Mouse (Mus musculus) embryonic facial prominence, embryonic 15.5 days (tissue): ENCODE measurements around the gene Lipe. TPM values are rescaled to one million over a fixed set of nuclear protein-coding genes. Genes with fewer than 3 reads are reported as not detected.
"Not testable (repeated sequence)": the region's sequence is repeated elsewhere in the genome, so short reads cannot be mapped to it uniquely, and the experiment has no call there.

Source experiments
- ATAC-seq: fragments of 200-750 bp; cut with Nextera tagmentation; 2 replicates; pipeline ENCODE4 v1.8.0; 2017; ENCODE audit warnings: low read depth, moderate TSS enrichment; ENCODE audit not compliant: insufficient number of reproducible peaks, low FRiP score, low TSS enrichment
- H3K27ac ChIP-seq: fragments of 300-500 bp; sonication (generic); replicated peaks from 2 replicates; pipeline ENCODE4 v1.5.1; 2015; ENCODE audit warnings: mild to moderate bottlenecking, inconsistent platforms
- H3K27me3 ChIP-seq: fragments of 300-500 bp; sonication (generic); 2 replicates; pipeline ENCODE4 v1.6.1; 2015; ENCODE audit warnings: inconsistent platforms
- H3K36me3 ChIP-seq: fragments of 300-500 bp; sonication (generic); 2 replicates; pipeline ENCODE4 v1.6.1; 2015; ENCODE audit warnings: mild to moderate bottlenecking, inconsistent platforms
- H3K4me1 ChIP-seq: fragments of 300-500 bp; sonication (generic); 2 replicates; pipeline ENCODE4 v1.6.1; 2015; ENCODE audit warnings: inconsistent platforms
- H3K4me2 ChIP-seq: fragments of 300-500 bp; sonication (generic); replicated peaks from 2 replicates; pipeline ENCODE4 v1.6.1; 2015; ENCODE audit warnings: mild to moderate bottlenecking, inconsistent platforms
- H3K4me3 ChIP-seq: fragments of 300-500 bp; sonication (generic); replicated peaks from 2 replicates; pipeline ENCODE4 v1.5.1; 2015; ENCODE audit warnings: mild to moderate bottlenecking, inconsistent platforms
- H3K9ac ChIP-seq: fragments of 300-500 bp; sonication (generic); 2 replicates; pipeline ENCODE4 v1.6.1; 2015; ENCODE audit warnings: inconsistent platforms
- H3K9me3 ChIP-seq: fragments of 300-500 bp; sonication (generic); replicated peaks from 2 replicates; pipeline ENCODE4 v1.6.1; 2016; ENCODE audit warnings: inconsistent platforms
- WGBS: fragments of 180-500 bp; shearing (Covaris S2); methylation state at CpG from one replicate; pipeline ENCODE4 v1.1.7; 2015; 5-methylcytosine and 5-hydroxymethylcytosine counted together
- polyA plus RNA-seq: library from polyadenylated mRNA; unstranded; fragments of >200 nt; fragmentation: Nextera tagmentation; extraction: Ambion mirVana; gene quantifications from 2 replicates; pipeline ENCODE4 v1.2.1, GENCODE M21; 2015

The Lipe gene
- polyA plus RNA-seq, 1 experiment from 2014 or later = 10.2 TPM

- no peak overlapping the region for H3K4me2 ChIP-seq
- no peak for ATAC-seq
Measured at GRCm38 (mm10) chr7:25411861-25412260, 13.4 kb upstream of the Lipe start.

DNA sequence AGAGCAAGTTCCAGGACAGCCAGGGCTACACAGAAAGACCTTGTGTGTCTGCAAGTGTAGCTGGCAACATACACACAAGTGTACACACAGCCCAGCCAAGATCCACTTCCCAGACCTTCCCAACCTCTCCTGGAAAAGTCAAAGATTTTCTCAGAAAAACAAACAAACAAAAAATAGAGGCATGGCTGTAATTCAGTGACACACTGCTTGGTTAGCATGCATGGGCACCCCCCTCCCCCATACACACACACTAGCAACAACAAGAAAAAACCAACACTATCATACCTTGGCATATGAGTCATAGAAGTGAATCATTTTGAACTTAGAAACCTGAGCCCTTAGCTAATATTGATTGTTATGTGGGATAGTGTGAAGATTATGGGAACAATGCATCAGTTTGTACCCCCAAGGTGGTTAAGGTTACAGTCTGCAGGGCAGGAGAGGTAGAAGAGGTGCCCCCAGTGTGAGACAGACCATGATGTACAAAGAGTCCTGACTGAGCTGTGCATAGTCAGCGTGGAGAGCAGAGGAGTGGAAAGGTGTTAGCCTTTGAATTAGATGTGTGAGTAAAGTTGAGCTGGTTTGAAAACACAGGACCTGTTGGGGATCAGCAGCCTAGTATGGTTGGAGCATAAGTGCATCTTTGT lies 12.6 kb upstream of the Lipe start:
- no peak for ATAC-seq
- Histone ChIP-seq H3K4me2 (no peak overlapping the region), H3K4me1 (no peaks in the 10 kb centered on the region), H3K4me3 (no peak overlapping the region), H3K27ac (no peak overlapping the region), H3K27me3 (no peaks in the 10 kb centered on the region), H3K36me3 (no peaks in the 10 kb centered on the region), H3K9me3 (no peaks in the 10 kb centered on the region), H3K9ac (no peak overlapping the region)
- 77% methylated on average over 1 of the region's 1 CpGs for WGBS

More at GRCm38 (mm10) chr7:25411861-25412260, 13.4 kb upstream of the Lipe start:
- no peaks in the 10 kb centered on the region for H3K27me3 ChIP-seq
- H3K4me3 ChIP-seq = no peak overlapping the region
- H3K9ac ChIP-seq = no peak overlapping the region
- no peaks in the 10 kb centered on the region for H3K4me1 ChIP-seq
- no peaks in the 10 kb centered on the region for H3K36me3 ChIP-seq
- H3K9me3 ChIP-seq = no peaks in the 10 kb centered on the region
- H3K27ac ChIP-seq = no peak overlapping the region
- 86% methylated on average over 3 of the region's 3 CpGs for WGBS

DNA sequence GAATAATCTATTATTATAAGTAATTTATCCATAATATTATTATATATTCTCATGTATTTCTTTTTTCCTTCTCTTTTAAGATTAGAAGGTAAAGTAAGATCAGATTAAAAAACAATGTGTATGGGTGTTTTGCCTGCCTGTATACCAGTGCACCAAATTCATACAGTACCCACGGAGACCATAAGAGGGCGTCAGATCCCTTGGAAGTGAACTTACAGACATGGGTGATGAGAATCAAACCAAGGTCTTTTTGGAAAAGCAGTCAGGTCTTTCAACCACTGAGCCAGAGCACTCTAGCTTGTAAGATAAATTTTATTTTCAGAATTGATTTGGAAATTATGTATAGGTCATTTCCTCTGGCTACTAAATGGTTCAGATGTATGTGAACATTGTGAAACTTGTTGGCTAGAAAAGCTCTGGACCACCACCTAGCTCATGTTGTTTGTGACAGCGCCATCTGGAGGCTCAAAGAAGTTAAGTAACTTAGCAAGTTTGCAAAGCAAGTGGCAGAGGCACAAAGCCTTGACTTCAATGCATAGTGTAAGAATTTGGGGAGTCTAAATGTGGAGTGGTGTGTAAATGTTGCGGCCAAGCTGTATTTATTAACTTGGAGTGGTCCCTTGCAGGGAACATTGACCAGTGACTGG lies 10.7 kb upstream of the Lipe start:
- Histone ChIP-seq H3K4me3 (no peak overlapping the region), H3K27ac (no peak overlapping the region), H3K36me3 (no peaks in the 10 kb centered on the region), H3K9ac (no peak overlapping the region), H3K9me3 (no peaks in the 10 kb centered on the region), H3K4me1 (no peaks in the 10 kb centered on the region), H3K27me3 (no peaks in the 10 kb centered on the region), H3K4me2 (no peak overlapping the region)
- 42% methylated on average over 4 of the region's 4 CpGs for WGBS
- no peak for ATAC-seq

GRCm38 (mm10) chr7:25406468-25406867 lies 8.0 kb upstream of the Lipe start:
- WGBS = 82% methylated on average over 7 of the region's 7 CpGs
- no peak overlapping the region for H3K4me3 ChIP-seq
- ATAC-seq = no peak

GRCm38 (mm10) chr7:25402671-25403101 lies 4.2 kb upstream of the Lipe start:
- no peaks in the 10 kb centered on the region for H3K9me3 ChIP-seq
- H3K4me1 ChIP-seq = peaks cover 12% of the 10 kb centered on the region; the same call in 1 of the 2 replicates
- H3K4me2 ChIP-seq = no peak overlapping the region
- no peak overlapping the region for H3K27ac ChIP-seq
- H3K4me3 ChIP-seq = no peak overlapping the region
- no peaks in the 10 kb centered on the region for H3K36me3 ChIP-seq
- 0% methylated on average over 2 of the region's 2 CpGs for WGBS
- no peaks in the 10 kb centered on the region for H3K27me3 ChIP-seq
- ATAC-seq = no peak
- no peak overlapping the region for H3K9ac ChIP-seq

More at GRCm38 (mm10) chr7:25406468-25406867, 8.0 kb upstream of the Lipe start:
- Histone ChIP-seq H3K4me2 (no peak overlapping the region), H3K36me3 (no peaks in the 10 kb centered on the region), H3K9ac (no peak overlapping the region), H3K4me1 (peaks cover 12% of the 10 kb centered on the region; the same call in 1 of the 2 replicates), H3K27ac (no peak overlapping the region), H3K9me3 (no peaks in the 10 kb centered on the region), H3K27me3 (no peaks in the 10 kb centered on the region)

DNA sequence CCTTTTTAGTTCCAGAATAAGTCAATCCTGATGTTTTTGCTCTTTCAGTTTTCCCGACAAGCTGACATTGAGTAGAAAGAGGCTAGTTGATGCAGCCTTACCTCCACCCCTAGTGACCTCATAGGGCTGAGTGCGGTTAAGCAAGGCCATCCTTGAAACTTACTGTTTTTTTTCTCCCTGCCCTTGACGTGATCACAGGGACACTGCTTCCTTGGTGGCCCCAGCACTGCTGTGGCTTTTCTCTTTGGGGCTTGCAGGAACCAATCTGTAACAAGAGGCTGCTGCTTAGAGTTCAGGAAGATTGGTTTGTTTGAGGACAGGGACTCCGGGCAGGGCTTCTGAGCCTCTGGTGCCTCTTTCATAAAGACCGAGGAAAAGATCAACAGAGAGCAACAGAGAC lies 3.5 kb upstream of the Lipe start:
- Histone ChIP-seq H3K9ac (no peak overlapping the region), H3K9me3 (no peaks in the 10 kb centered on the region), H3K27me3 (no peaks in the 10 kb centered on the region), H3K27ac (0 out of 2 replicates have a peak overlapping the region, but pooled peaks have one; percentile 18), H3K4me3 (no peak overlapping the region), H3K4me1 (peaks cover 12% of the 10 kb centered on the region; the same call in 1 of the 2 replicates), H3K4me2 (no peak overlapping the region), H3K36me3 (no peaks in the 10 kb centered on the region)
- WGBS = 11% methylated on average over 5 of the region's 5 CpGs
- no peak for ATAC-seq

DNA sequence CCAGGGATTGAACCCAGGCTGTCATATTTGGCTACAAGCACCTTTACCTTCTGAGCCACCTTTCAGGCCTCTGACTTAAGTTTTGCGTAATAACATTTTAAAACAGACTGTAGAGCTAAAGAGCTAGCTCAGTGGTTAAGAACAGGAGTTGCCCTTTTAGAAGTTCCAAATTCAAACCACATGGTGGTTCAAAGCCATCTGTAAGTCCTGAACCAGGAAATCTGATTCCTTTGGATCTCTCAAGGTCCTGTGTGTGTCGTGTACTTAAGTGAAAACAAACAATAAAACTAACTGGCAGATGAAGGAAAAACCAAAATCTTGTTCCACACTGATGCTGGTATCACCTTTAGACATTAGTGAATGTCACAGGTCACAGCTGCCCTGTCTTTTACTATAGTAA lies 3.0 kb upstream of the Lipe start:
- peaks cover 14% of the 10 kb centered on the region; the same call in 1 of the 2 replicates for H3K4me1 ChIP-seq
- H3K9me3 ChIP-seq = no peaks in the 10 kb centered on the region
- H3K27ac ChIP-seq = no peak overlapping the region
- no peak overlapping the region for H3K4me2 ChIP-seq
- H3K4me3 ChIP-seq = no peak overlapping the region
- H3K9ac ChIP-seq = no peak overlapping the region
- WGBS = 32% methylated on average over 2 of the region's 2 CpGs
- H3K27me3 ChIP-seq = no peaks in the 10 kb centered on the region
- H3K36me3 ChIP-seq = no peaks in the 10 kb centered on the region
- ATAC-seq = no peak

DNA sequence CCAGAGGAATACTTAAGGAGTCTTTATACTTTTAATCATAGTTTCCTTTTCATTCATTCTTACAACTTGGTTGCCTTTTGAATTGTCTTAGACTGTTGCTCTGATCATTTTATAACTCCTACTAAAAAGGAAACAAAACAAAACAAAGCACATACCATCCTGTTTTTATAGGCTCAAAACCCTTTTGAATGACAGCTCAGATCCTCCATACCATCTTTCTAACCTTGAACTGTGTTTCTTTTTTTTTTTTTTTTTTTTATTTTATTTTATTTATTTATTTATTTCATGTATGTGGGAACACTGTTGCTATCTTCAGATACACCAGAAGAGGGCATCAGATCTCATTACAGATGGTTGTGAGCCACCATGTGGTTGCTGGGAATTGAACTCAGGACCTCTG lies 518 bp upstream of the Lipe start:
- H3K4me2 ChIP-seq, H3K27ac ChIP-seq, ATAC-seq, H3K9me3 ChIP-seq, H3K36me3 ChIP-seq, H3K27me3 ChIP-seq, H3K4me3 ChIP-seq, H3K9ac ChIP-seq: not testable (repeated sequence)
- H3K4me1 ChIP-seq = peaks cover 25% of the 10 kb centered on the region

- Histone ChIP-seq H3K9ac (no peak overlapping the region), H3K9me3 (no peaks in the 10 kb centered on the region), H3K36me3 (no peaks in the 10 kb centered on the region), H3K4me2 (peak overlapping the region; percentile 65), H3K4me1 (peaks cover 19% of the 10 kb centered on the region), H3K27me3 (no peaks in the 10 kb centered on the region), H3K4me3 (no peak overlapping the region), H3K27ac (0 out of 2 replicates have a peak overlapping the region, but pooled peaks have one; percentile 67)
- 88% methylated on average over 14 of the region's 14 CpGs for WGBS
- ATAC-seq = no peak
Measured at GRCm38 (mm10) chr7:25396621-25397020, 1.9 kb downstream of the Lipe start.

DNA sequence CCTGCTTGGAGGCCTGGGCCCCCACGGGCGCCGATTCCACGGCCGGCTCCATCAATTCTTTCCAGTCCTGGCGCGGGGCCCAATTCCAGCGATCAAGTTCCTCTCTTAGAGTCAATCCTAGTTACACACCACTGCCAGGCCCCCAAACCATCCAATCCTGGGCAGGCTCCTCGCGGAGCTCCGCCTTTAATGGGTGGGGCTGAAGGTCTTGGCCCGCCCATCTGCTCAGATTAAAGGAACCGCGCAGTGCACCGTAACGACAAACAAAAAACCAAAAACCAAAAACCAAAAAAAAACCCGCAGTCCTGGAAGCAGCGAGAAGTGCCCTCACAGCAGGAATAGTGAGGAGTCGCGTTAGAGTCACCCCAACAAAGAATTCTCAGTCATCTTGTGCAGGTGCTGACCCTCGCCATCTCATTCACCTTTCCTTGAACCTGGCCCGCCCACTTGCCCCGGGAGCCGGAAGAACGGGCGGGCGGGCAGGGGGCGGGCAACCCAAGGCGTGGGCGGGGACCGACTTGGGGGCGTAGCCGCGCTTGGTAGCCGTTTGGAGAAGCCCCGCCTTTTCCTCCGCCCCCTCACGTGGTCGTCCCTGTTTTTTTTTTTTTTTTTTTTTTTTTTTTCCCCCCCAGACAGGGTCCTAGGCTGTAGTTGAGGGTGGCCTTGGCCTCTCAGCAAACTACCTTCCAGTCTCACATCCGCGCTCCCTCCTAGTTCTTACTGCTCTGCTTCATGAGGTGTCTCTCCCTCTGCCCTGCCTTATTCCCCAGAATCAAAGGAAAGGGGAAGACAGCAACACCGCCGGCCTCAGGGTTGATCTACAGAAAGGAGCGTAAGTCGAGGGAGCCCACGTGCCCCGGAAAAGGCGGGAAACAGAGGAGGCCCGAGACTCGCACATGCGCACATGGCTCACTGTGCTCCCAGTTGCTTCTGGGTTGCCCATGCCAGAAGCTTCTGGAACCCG lies 2.7 kb downstream of the Lipe start:
- H3K4me3 ChIP-seq = peak overlapping the region; percentile 72
- H3K27me3 ChIP-seq = no peaks in the 10 kb centered on the region
- H3K27ac ChIP-seq = peak overlapping the region; percentile 67
- 6% methylated on average over 49 of the region's 52 CpGs for WGBS
- H3K36me3 ChIP-seq = no peaks in the 10 kb centered on the region
- peak overlapping the region; percentile 65 for H3K4me2 ChIP-seq
- peak overlapping the region; percentile 23 for H3K9ac ChIP-seq
- peak; percentile 96 for ATAC-seq
- H3K4me1 ChIP-seq = peaks cover 22% of the 10 kb centered on the region
- no peaks in the 10 kb centered on the region for H3K9me3 ChIP-seq

DNA sequence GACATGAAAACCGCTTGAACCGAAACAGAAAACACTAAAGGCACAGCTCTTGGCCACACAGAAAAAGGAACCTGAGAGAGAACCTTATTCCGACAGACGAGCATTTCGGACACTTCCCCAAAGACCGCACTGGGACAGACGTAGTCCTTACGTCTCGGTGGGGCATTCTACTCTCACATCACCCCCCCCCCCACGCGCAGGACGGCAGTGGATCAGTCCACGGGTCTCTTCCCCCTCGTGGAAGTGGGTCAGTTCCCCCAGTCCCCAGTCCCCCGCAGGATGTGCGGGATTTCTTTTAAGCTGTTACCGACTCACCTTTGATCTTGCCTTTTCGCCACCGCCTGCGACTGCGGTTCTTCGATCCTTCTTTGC lies 3.3 kb downstream of the Lipe start:
- peak overlapping the region; percentile 67 for H3K27ac ChIP-seq
- 0% methylated on average over 22 of the region's 22 CpGs for WGBS
- ATAC-seq = no peak; the same call in 1 of the 2 replicates

More for the DNA sequence above, 3.3 kb downstream of the Lipe start:
- Histone ChIP-seq H3K9me3 (no peaks in the 10 kb centered on the region), H3K36me3 (no peaks in the 10 kb centered on the region), H3K4me3 (peak overlapping the region; percentile 72), H3K27me3 (no peaks in the 10 kb centered on the region), H3K4me1 (peaks cover 27% of the 10 kb centered on the region), H3K4me2 (peak overlapping the region; percentile 65), H3K9ac (peak overlapping the region; percentile 23)
